Mouse (Mus musculus): ENCODE results near the gene Cacna1d. TPM values are rescaled to one million over a fixed set of nuclear protein-coding genes. Genes with fewer than 3 reads are reported as not detected.

Cacna1d gene
- polyA plus RNA-seq, 1 experiment from 2014 or later: 11.5 TPM

GRCm38 (mm10) chr14:30457436-30457835 is 33.8 kb downstream of the Cacna1d start:
- Histone ChIP-seq H3K27me3 (replicated peaks) (0 out of 2 replicates have a peak, but pooled peaks cover 2% of the 10 kb centered on the region), H3K4me3 (replicated peaks) (no peak overlapping the region), H3K4me1 (peaks cover 14% of the 10 kb centered on the region), H3K9me3 (replicated peaks) (no peaks in the 10 kb centered on the region), H3K27ac (replicated peaks) (no peak overlapping the region), H3K4me2 (no peak overlapping the region), H3K9ac (replicated peaks) (no peak overlapping the region), H3K36me3 (no peaks in the 10 kb centered on the region)
- no peak for ATAC-seq (ENCODE audit: low FRiP score)
- 71% methylated on average over 7 of the region's 7 CpGs for whole genome bisulfite sequencing

- no peak for ATAC-seq (ENCODE audit: low FRiP score)
- 21% methylated on average over 13 of the region's 13 CpGs for WGBS
- peaks cover 14% of the 10 kb centered on the region for H3K4me1 ChIP-seq
- H3K9me3 ChIP-seq (replicated peaks): no peaks in the 10 kb centered on the region
- no peak overlapping the region for H3K27ac ChIP-seq (replicated peaks)
- H3K36me3 ChIP-seq: no peaks in the 10 kb centered on the region
- H3K4me2 ChIP-seq: peak overlapping the region; percentile 40
- no peak overlapping the region for H3K9ac ChIP-seq (replicated peaks)
- H3K27me3 ChIP-seq (replicated peaks): no peaks in the 10 kb centered on the region
- no peak overlapping the region for H3K4me3 ChIP-seq (replicated peaks)
These were observed 35.3 kb downstream of the Cacna1d start for GRCm38 (mm10) chr14:30455801-30456595.

DNA sequence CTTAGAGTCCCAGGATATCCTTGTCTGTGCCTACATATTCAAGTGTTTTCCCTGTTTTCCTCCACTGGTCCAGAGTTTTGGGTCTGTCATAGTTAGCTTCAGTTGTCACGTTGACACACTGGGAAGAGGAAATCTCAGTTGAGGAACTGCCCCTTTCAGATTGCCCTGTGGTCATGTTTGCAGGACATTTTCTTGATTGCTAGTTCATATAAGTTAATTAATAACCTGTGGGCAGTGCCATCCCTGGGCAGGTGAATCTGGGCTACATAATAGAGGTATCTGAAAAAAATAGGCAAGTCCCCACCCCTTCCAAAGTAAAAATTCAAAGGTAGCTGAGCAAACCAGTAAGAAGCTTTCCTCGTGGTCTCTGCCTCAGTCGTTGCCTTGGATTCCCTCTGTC is 51.3 kb downstream of the Cacna1d start:
- no peak overlapping the region for H3K4me3 ChIP-seq (replicated peaks)
- 80% methylated on average over 3 of the region's 3 CpGs for WGBS

DNA sequence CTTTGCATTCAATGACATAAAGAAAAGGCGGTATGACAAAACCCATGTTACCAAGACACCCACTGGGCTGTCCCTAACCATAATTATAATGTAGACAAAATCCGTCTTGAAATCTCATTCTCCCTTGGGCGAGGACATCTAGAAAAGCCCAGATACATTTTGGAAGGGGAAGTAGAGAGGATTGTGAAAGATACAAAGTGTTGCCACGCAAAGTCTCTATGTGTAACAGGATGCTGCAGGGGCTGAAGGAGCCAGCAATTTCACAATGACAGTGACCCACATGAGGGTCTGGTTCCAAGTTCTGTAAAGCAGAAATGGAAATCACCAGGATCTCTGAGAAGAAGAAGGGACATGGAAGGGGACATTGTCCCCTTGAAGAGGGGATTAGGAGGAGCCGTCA is 55.9 kb downstream of the Cacna1d start:
- no peak overlapping the region for H3K9ac ChIP-seq (replicated peaks)
- WGBS: 92% methylated on average over 5 of the region's 5 CpGs

More for the DNA sequence above, 51.3 kb downstream of the Cacna1d start:
- no peaks in the 10 kb centered on the region for H3K36me3 ChIP-seq
- H3K9ac ChIP-seq (replicated peaks): no peak overlapping the region
- H3K27me3 ChIP-seq (replicated peaks): no peaks in the 10 kb centered on the region
- no peak for ATAC-seq (ENCODE audit: low FRiP score)
- H3K4me2 ChIP-seq: no peak overlapping the region
- H3K27ac ChIP-seq (replicated peaks): no peak overlapping the region
- H3K9me3 ChIP-seq (replicated peaks): no peaks in the 10 kb centered on the region; the same call in 1 of the 2 replicates
- no peaks in the 10 kb centered on the region for H3K4me1 ChIP-seq

DNA sequence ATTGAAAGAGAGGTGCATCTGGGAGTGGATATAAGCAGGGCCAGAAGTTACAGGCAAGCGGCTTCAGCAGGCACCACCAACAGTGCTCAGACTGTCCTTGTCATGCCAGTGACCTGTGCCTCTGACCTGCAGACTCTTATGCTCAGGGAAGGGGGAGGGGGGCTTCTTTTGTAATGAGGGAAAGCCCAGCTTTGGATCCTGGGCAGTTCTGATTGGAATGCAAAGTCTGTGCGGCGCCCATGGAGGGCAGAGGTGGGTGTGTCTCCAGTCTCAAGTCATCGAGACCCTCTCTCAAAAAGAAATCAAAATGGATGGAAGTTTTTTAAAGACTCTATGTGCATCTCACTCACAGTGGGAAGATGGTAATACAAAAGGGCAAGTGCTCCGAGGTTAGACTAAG is 60.8 kb downstream of the Cacna1d start:
- no peak for ATAC-seq (ENCODE audit: low FRiP score)

More for the DNA sequence above, 55.9 kb downstream of the Cacna1d start:
- Histone ChIP-seq H3K4me3 (replicated peaks) (no peak overlapping the region), H3K4me2 (no peak overlapping the region), H3K27me3 (replicated peaks) (no peaks in the 10 kb centered on the region), H3K36me3 (no peaks in the 10 kb centered on the region), H3K4me1 (no peaks in the 10 kb centered on the region), H3K27ac (replicated peaks) (no peak overlapping the region), H3K9me3 (replicated peaks) (no peaks in the 10 kb centered on the region)
- ATAC-seq (ENCODE audit: low FRiP score): no peak

GRCm38 (mm10) chr14:30430026-30430425 is 61.2 kb downstream of the Cacna1d start:
- H3K36me3 ChIP-seq: no peaks in the 10 kb centered on the region
- no peak overlapping the region for H3K4me2 ChIP-seq
- H3K9ac ChIP-seq (replicated peaks): no peak overlapping the region
- 93% methylated on average over 9 of the region's 9 CpGs for WGBS
- no peak overlapping the region for H3K4me3 ChIP-seq (replicated peaks)
- peaks cover 16% of the 10 kb centered on the region for H3K4me1 ChIP-seq
- no peak overlapping the region for H3K27ac ChIP-seq (replicated peaks)
- no peaks in the 10 kb centered on the region for H3K9me3 ChIP-seq (replicated peaks)
- no peak for ATAC-seq (ENCODE audit: low FRiP score)
- no peaks in the 10 kb centered on the region for H3K27me3 ChIP-seq (replicated peaks)

More for the DNA sequence above, 60.8 kb downstream of the Cacna1d start:
- H3K9ac ChIP-seq (replicated peaks): no peak overlapping the region
- no peak overlapping the region for H3K4me2 ChIP-seq
- WGBS: 63% methylated on average over 5 of the region's 5 CpGs
- peaks cover 11% of the 10 kb centered on the region for H3K4me1 ChIP-seq
- H3K27me3 ChIP-seq (replicated peaks): no peaks in the 10 kb centered on the region
- no peaks in the 10 kb centered on the region for H3K36me3 ChIP-seq
- no peak overlapping the region for H3K27ac ChIP-seq (replicated peaks)
- H3K4me3 ChIP-seq (replicated peaks): no peak overlapping the region
- no peaks in the 10 kb centered on the region for H3K9me3 ChIP-seq (replicated peaks)

DNA sequence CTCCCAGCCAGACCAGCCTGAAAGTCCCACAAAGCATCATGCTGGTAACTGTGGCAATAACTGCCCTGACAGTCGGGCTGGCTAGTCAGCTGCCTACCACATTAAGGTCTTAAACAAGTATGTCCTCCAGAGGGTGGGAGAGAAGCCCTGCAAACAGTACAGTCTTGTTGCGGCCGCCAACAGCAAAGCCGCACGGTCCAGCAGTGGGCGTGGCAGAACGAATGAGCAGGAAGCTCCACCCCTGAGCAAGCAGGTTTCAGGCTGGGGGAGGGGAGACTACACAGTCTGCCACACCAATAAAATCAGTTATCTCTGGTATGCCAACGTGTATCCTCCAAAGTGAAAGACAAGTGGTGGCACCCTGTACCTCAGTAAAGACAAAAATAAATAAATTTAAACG is 61.6 kb downstream of the Cacna1d start:
- Histone ChIP-seq H3K4me2 (no peak overlapping the region), H3K36me3 (no peaks in the 10 kb centered on the region), H3K4me3 (replicated peaks) (no peak overlapping the region), H3K27ac (replicated peaks) (no peak overlapping the region), H3K9ac (replicated peaks) (no peak overlapping the region), H3K9me3 (replicated peaks) (no peaks in the 10 kb centered on the region), H3K27me3 (replicated peaks) (no peaks in the 10 kb centered on the region), H3K4me1 (peaks cover 18% of the 10 kb centered on the region)
- ATAC-seq (ENCODE audit: low FRiP score): no peak
- 61% methylated on average over 9 of the region's 9 CpGs for WGBS

DNA sequence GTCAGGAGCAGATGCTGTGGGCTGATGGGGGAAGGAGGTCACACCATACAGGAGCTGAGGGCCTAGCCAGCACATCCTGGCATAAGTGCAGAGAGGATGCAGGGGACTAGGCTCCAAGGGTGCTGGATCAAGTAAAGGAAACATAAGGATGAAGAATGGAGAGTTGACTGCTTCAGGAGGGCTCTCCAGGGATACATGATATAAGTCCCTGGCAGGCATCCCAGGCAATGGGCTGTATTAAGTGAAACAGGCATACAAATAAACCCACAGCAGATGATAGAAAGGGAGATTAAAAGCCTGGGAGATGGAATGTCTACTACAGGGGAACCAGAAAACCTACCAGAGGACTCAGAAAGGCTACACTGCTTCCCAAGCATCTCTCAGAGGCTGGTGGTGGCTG is 62.5 kb downstream of the Cacna1d start:
- H3K9ac ChIP-seq (replicated peaks): no peak overlapping the region
- no peaks in the 10 kb centered on the region for H3K9me3 ChIP-seq (replicated peaks)
- H3K36me3 ChIP-seq: no peaks in the 10 kb centered on the region
- H3K27me3 ChIP-seq (replicated peaks): no peaks in the 10 kb centered on the region
- H3K27ac ChIP-seq (replicated peaks): no peak overlapping the region
- H3K4me3 ChIP-seq (replicated peaks): no peak overlapping the region
- no peak for ATAC-seq (ENCODE audit: low FRiP score)
- H3K4me2 ChIP-seq: no peak overlapping the region
- H3K4me1 ChIP-seq: peaks cover 18% of the 10 kb centered on the region

GRCm38 (mm10) chr14:30425876-30426275 is 65.4 kb downstream of the Cacna1d start:
- Histone ChIP-seq H3K4me2 (no peak overlapping the region), H3K9ac (replicated peaks) (no peak overlapping the region), H3K36me3 (no peaks in the 10 kb centered on the region), H3K9me3 (replicated peaks) (no peaks in the 10 kb centered on the region), H3K4me3 (replicated peaks) (no peak overlapping the region), H3K27me3 (replicated peaks) (no peaks in the 10 kb centered on the region), H3K27ac (replicated peaks) (peak overlapping the region; percentile 9; the same call in 1 of the 2 replicates), H3K4me1 (peaks cover 18% of the 10 kb centered on the region)
- WGBS: 23% methylated on average over 4 of the region's 4 CpGs
- ATAC-seq (ENCODE audit: low FRiP score): peak; percentile 38; the same call in 1 of the 2 replicates

DNA sequence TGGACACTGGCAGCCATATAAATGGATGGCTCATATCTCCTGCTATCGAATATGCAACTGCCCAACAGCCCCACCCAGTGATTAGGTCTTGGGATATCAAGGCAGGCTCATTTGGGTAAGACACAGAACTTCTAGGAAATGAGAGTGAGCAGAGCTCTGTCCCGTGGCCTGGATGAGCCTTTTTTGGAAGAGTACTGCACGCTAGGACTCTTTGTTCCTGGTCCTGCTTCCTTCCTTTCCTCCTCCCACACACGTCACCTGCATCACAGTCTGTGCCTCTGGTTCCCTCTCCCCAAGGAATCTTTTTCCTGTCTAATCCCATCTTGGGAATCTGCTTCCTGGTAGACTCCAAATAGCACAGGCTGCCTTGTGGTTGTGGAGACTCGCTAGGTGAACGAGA is 66.1 kb downstream of the Cacna1d start:
- Histone ChIP-seq H3K4me2 (no peak overlapping the region), H3K4me1 (peaks cover 18% of the 10 kb centered on the region), H3K4me3 (replicated peaks) (no peak overlapping the region), H3K36me3 (no peaks in the 10 kb centered on the region), H3K27me3 (replicated peaks) (no peaks in the 10 kb centered on the region), H3K9me3 (replicated peaks) (no peaks in the 10 kb centered on the region), H3K27ac (replicated peaks) (0 out of 2 replicates have a peak overlapping the region, but pooled peaks have one; percentile 9), H3K9ac (replicated peaks) (no peak overlapping the region)
- ATAC-seq (ENCODE audit: low FRiP score): 0 out of 2 replicates have a peak, but pooled peaks have one; percentile 3
- WGBS: 74% methylated on average over 6 of the region's 6 CpGs

DNA sequence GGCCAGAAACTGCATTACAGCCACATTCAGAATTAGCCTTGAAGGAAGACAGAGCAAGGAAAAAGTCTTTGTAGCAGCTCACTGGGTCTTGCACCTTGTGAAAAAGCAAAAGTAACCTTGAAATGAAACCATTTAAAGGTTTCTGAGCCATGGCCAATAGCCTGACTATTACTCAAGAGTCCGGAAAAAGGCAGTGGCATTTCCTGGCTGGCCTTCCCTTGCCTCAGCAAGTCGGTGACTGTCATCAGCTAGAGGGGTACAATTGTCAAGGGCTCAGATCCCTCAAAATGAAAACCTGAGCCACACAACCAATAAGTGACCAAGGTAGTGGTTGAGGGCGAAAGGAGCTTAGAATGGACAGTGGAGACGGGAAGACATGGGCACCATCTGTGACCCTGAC is 66.6 kb downstream of the Cacna1d start:
- WGBS: 91% methylated on average over 4 of the region's 4 CpGs

GRCm38 (mm10) chr14:30422376-30423140 is 68.7 kb downstream of the Cacna1d start:
- Histone ChIP-seq H3K4me2 (no peak overlapping the region), H3K9me3 (replicated peaks) (no peaks in the 10 kb centered on the region), H3K9ac (replicated peaks) (no peak overlapping the region), H3K36me3 (no peaks in the 10 kb centered on the region), H3K4me1 (peaks cover 15% of the 10 kb centered on the region), H3K27ac (replicated peaks) (no peak overlapping the region), H3K27me3 (replicated peaks) (no peaks in the 10 kb centered on the region), H3K4me3 (replicated peaks) (no peak overlapping the region)
- ATAC-seq (ENCODE audit: low FRiP score): no peak
- 92% methylated on average over 7 of the region's 7 CpGs for WGBS

More for the DNA sequence above, 66.6 kb downstream of the Cacna1d start:
- H3K4me1 ChIP-seq: peaks cover 18% of the 10 kb centered on the region
- H3K36me3 ChIP-seq: no peaks in the 10 kb centered on the region
- H3K9ac ChIP-seq (replicated peaks): no peak overlapping the region
- no peaks in the 10 kb centered on the region for H3K9me3 ChIP-seq (replicated peaks)
- ATAC-seq (ENCODE audit: low FRiP score): no peak
- H3K4me2 ChIP-seq: no peak overlapping the region
- no peak overlapping the region for H3K27ac ChIP-seq (replicated peaks)
- no peaks in the 10 kb centered on the region for H3K27me3 ChIP-seq (replicated peaks)
- no peak overlapping the region for H3K4me3 ChIP-seq (replicated peaks)
